Mouse (Mus musculus) liver, embryonic 11.5 days (tissue): ENCODE data around the gene Sppl3. TPM values are rescaled to one million over a fixed set of nuclear protein-coding genes. Genes with fewer than 3 reads are reported as not detected.

ENCODE experiments used
- ATAC-seq: fragments of 200-750 bp; cut with Nextera tagmentation; replicated peaks from 2 replicates; pipeline ENCODE4 v1.8.0; 2017; ENCODE audit warnings: moderate number of reproducible peaks, mild to moderate bottlenecking, moderate TSS enrichment, moderate library complexity; ENCODE audit not compliant: low FRiP score
- DNase-seq: peaks from one replicate; pipeline ENCODE4 v3.0.0-alpha.2; 2017; ENCODE audit warnings: low spot score
- H3K27ac ChIP-seq: fragments of 300-500 bp; sonication (generic); 2 replicates; pipeline ENCODE4 v1.5.1; 2014; ENCODE audit warnings: mild to moderate bottlenecking, low read depth, low read length, control low read depth
- H3K27me3 ChIP-seq: fragments of 300-500 bp; sonication (generic); replicated peaks from 2 replicates; pipeline ENCODE4 v1.6.1; 2014; ENCODE audit warnings: low read length, mixed read lengths; ENCODE audit not compliant: control insufficient read depth, insufficient read depth
- H3K36me3 ChIP-seq: fragments of 300-500 bp; sonication (generic); 2 replicates; pipeline ENCODE4 v1.6.1; 2014; ENCODE audit warnings: mild to moderate bottlenecking, low read length, moderate library complexity, mixed read lengths; ENCODE audit not compliant: control insufficient read depth, insufficient read depth
- H3K4me1 ChIP-seq: fragments of 300-500 bp; sonication (generic); replicated peaks from 2 replicates; pipeline ENCODE4 v1.6.1; 2014; ENCODE audit warnings: low read length, mixed read lengths; ENCODE audit not compliant: control insufficient read depth, insufficient read depth
- H3K4me2 ChIP-seq: fragments of 300-500 bp; sonication (generic); 2 replicates; pipeline ENCODE4 v1.6.1; 2014; ENCODE audit warnings: mild to moderate bottlenecking, control low read depth, moderate library complexity
- H3K4me3 ChIP-seq: fragments of 300-500 bp; sonication (generic); 2 replicates; pipeline ENCODE4 v1.5.1; 2014; ENCODE audit warnings: low read depth, low read length, control low read depth
- H3K9ac ChIP-seq: fragments of 300-500 bp; sonication (generic); 2 replicates; pipeline ENCODE4 v1.6.1; 2014; ENCODE audit warnings: low read depth, low read length, control low read depth
- H3K9me3 ChIP-seq: fragments of 300-500 bp; sonication (generic); 2 replicates; pipeline ENCODE4 v1.6.1; 2016; ENCODE audit warnings: low read length, inconsistent platforms, mixed read lengths; ENCODE audit not compliant: control insufficient read depth
- WGBS: fragments of 180-500 bp; shearing (Covaris S2); extraction: QIAGEN DNeasy Blood & Tissue Kit; methylation state at CpG from one replicate; pipeline ENCODE4 v1.1.7; 2014; 5-methylcytosine and 5-hydroxymethylcytosine counted together
- polyA plus RNA-seq: library from polyadenylated mRNA; unstranded; fragments of >200 nt; fragmentation: Nextera tagmentation; extraction: Ambion mirVana; gene quantifications from 2 replicates; pipeline ENCODE4 v1.2.1, GENCODE M21; 2014

Sppl3 gene
- polyA plus RNA-seq, result 14.8 and 17.6 TPM in 2 replicates

GRCm38 (mm10) chr5:115010577-115011216 is at the start of gene Sppl3:
Gene Sppl3 (plus strand): TSS chr5:115011137.
- Histone ChIP-seq H3K4me1 (peaks cover 43% of the 10 kb centered on the region), H3K9ac (peak within 1 kb of the TSS; percentile 99), H3K27ac (peak within 1 kb of the TSS; percentile 94), H3K4me2 (peak within 1 kb of the TSS; percentile 89), H3K27me3 (no peaks in the 10 kb centered on the region), H3K4me3 (peak within 1 kb of the TSS; percentile 100), H3K9me3 (no peaks in the 10 kb centered on the region), H3K36me3 (no peaks in the 10 kb centered on the region)
- ATAC-seq, result peak; percentile 88
- WGBS, result 2% methylated on average over 39 of the region's 65 CpGs
- DNase-seq, result peak; percentile 96

GRCm38 (mm10) chr5:114961590-114962360 is 49.2 kb upstream of the Sppl3 start:
- Histone ChIP-seq H3K9me3 (no peaks in the 10 kb centered on the region), H3K27me3 (no peaks in the 10 kb centered on the region), H3K9ac (no peak overlapping the region), H3K4me3 (no peak overlapping the region), H3K4me1 (peaks cover 18% of the 10 kb centered on the region), H3K36me3 (no peaks in the 10 kb centered on the region), H3K4me2 (no peak overlapping the region), H3K27ac (no peak overlapping the region)
- 49% methylated on average over 4 of the region's 4 CpGs for WGBS
- ATAC-seq (no peak), DNase-seq (no peak)

- H3K27me3 ChIP-seq, result peaks cover 2% of the 10 kb centered on the region; the same call in 1 of the 2 replicates
- no peaks in the 10 kb centered on the region for H3K9me3 ChIP-seq
- H3K36me3 ChIP-seq, result no peaks in the 10 kb centered on the region
- H3K4me1 ChIP-seq, result peaks cover 18% of the 10 kb centered on the region
- H3K4me3 ChIP-seq, result peak overlapping the region; percentile 11; the same call in 1 of the 2 replicates
- peak overlapping the region; percentile 63 for H3K27ac ChIP-seq
- WGBS, result 47% methylated on average over 7 of the region's 7 CpGs
- DNase-seq (no peak), ATAC-seq (peak; percentile 83)
- peak overlapping the region; percentile 28; the same call in 1 of the 2 replicates for H3K9ac ChIP-seq
- peak overlapping the region; percentile 47 for H3K4me2 ChIP-seq
Measured at GRCm38 (mm10) chr5:114964315-114964966, 46.5 kb upstream of the Sppl3 start.

- no peak for ATAC-seq
- Histone ChIP-seq H3K27me3 (peaks cover 2% of the 10 kb centered on the region; the same call in 1 of the 2 replicates), H3K9ac (peak overlapping the region; percentile 28; the same call in 1 of the 2 replicates), H3K4me1 (peaks cover 18% of the 10 kb centered on the region), H3K4me2 (peak overlapping the region; percentile 47), H3K4me3 (0 out of 2 replicates have a peak overlapping the region, but pooled peaks have one; percentile 11), H3K36me3 (no peaks in the 10 kb centered on the region), H3K9me3 (no peaks in the 10 kb centered on the region), H3K27ac (peak overlapping the region; percentile 63)
- DNase-seq, result no peak
- 45% methylated on average over 17 of the region's 17 CpGs for WGBS
Measured at GRCm38 (mm10) chr5:114964967-114965898, 45.7 kb upstream of the Sppl3 start.

- peak overlapping the region; percentile 45 for H3K4me2 ChIP-seq
- H3K9ac ChIP-seq, result no peak overlapping the region
- H3K27ac ChIP-seq, result no peak overlapping the region
- no peak overlapping the region for H3K4me3 ChIP-seq
- DNase-seq (no peak), ATAC-seq (no peak)
- WGBS, result 29% methylated on average over 14 of the region's 14 CpGs
- H3K36me3 ChIP-seq, result no peaks in the 10 kb centered on the region
- H3K27me3 ChIP-seq, result peaks cover 2% of the 10 kb centered on the region; the same call in 1 of the 2 replicates
- H3K4me1 ChIP-seq, result peaks cover 15% of the 10 kb centered on the region
- H3K9me3 ChIP-seq, result no peaks in the 10 kb centered on the region
Measured at GRCm38 (mm10) chr5:114967523-114968268, 43.2 kb upstream of the Sppl3 start.

- H3K36me3 ChIP-seq, result no peaks in the 10 kb centered on the region
- H3K27ac ChIP-seq, result no peak overlapping the region; the same call in 1 of the 2 replicates
- DNase-seq (no peak), ATAC-seq (no peak)
- H3K4me2 ChIP-seq, result peak overlapping the region; percentile 45
- H3K9ac ChIP-seq, result no peak overlapping the region
- H3K27me3 ChIP-seq, result peaks cover 2% of the 10 kb centered on the region; the same call in 1 of the 2 replicates
- WGBS, result 31% methylated on average over 7 of the region's 7 CpGs
- H3K4me1 ChIP-seq, result peaks cover 15% of the 10 kb centered on the region
- no peaks in the 10 kb centered on the region for H3K9me3 ChIP-seq
- H3K4me3 ChIP-seq, result peak overlapping the region; percentile 30
Measured at GRCm38 (mm10) chr5:114968651-114969050, 42.3 kb upstream of the Sppl3 start.

- peak overlapping the region; percentile 30 for H3K4me3 ChIP-seq
- DNase-seq, result no peak
Measured at GRCm38 (mm10) chr5:114969064-114969463, 41.9 kb upstream of the Sppl3 start.

More at GRCm38 (mm10) chr5:114969064-114969463, 41.9 kb upstream of the Sppl3 start:
- WGBS, result 18% methylated on average over 4 of the region's 4 CpGs
- ATAC-seq, result no peak
- Histone ChIP-seq H3K4me2 (peak overlapping the region; percentile 45), H3K27ac (no peak overlapping the region; the same call in 1 of the 2 replicates), H3K9ac (no peak overlapping the region), H3K4me1 (peaks cover 14% of the 10 kb centered on the region), H3K9me3 (no peaks in the 10 kb centered on the region), H3K27me3 (peaks cover 2% of the 10 kb centered on the region; the same call in 1 of the 2 replicates), H3K36me3 (no peaks in the 10 kb centered on the region)
